Mouse (Mus musculus): Measurements from ENCODE around the gene Slfnl1. TPM values are rescaled to one million over a fixed set of nuclear protein-coding genes. Genes with fewer than 3 reads are reported as not detected.

Slfnl1 gene
- polyA plus RNA-seq, 1 experiment from 2014 or later = not detected

DNA sequence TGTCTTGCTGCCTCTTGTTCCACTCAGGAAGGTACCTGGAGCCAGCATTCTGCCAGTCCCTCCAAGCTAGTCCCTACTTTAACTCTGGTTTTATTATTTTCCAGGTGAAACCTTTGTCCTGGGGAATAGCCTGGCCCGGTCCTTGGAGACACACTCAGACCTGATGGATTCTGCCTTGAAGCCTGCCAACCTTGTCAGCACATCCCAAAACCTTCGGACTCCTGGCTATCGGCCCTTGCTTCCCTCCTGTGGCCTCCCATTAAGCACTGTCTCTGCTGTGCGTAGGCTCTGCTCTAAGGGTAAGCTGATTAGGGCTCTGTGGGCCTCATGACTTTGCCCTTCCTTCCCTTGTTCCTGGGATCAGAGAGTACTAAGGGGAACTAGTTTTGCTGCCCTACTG, 9.7 kb upstream of the Slfnl1 start:
- H3K9ac ChIP-seq (ENCODE audit: low read length) = no peak overlapping the region
- H3K36me3 ChIP-seq (ENCODE audit: control insufficient read depth, insufficient read depth, low read length) = peaks cover 2% of the 10 kb centered on the region; the same call in 1 of the 2 replicates
- no peak for ATAC-seq (ENCODE audit: insufficient number of reproducible peaks, low FRiP score, low TSS enrichment, low read depth)
- no peaks in the 10 kb centered on the region for H3K9me3 ChIP-seq (ENCODE audit: control insufficient read depth, low read length)
- no peak overlapping the region for H3K4me3 ChIP-seq (ENCODE audit: low read depth, low read length)
- no peak overlapping the region for H3K4me2 ChIP-seq (ENCODE audit: low read depth, severe bottlenecking)
- 90% methylated on average over 4 of the region's 4 CpGs for WGBS
- no peak overlapping the region for H3K27ac ChIP-seq (replicated peaks; ENCODE audit: low read depth, low read length)
- no peak for DNase-seq (ENCODE audit: low spot score)
- no peaks in the 10 kb centered on the region for H3K27me3 ChIP-seq (ENCODE audit: control insufficient read depth, insufficient read depth, low read length)
- no peaks in the 10 kb centered on the region for H3K4me1 ChIP-seq (ENCODE audit: control insufficient read depth, insufficient read depth, low read length)

DNA sequence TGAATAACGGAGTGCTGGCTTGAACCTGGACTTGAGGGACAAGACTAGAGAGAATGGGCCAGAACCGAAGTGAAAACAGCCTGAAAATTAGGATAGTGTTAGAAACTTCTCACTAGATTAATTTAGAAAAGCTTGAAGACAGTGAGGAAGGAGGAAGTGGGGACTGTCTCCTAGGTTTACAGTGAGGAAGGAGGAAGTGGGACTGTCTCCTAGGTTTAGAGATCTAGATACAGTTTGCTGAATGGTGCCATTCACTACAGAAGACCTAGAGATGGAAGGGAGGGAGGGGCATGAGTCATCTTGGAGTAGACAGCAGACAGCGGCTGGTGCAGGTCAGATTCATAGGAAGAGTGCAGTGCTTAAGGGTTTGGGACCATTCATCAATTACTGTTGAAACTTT, 8.9 kb upstream of the Slfnl1 start:
- Histone ChIP-seq H3K9me3 (ENCODE audit: control insufficient read depth, low read length) (no peaks in the 10 kb centered on the region), H3K9ac (ENCODE audit: low read length) (no peak overlapping the region), H3K27me3 (ENCODE audit: control insufficient read depth, insufficient read depth, low read length) (no peaks in the 10 kb centered on the region), H3K4me3 (ENCODE audit: low read depth, low read length) (no peak overlapping the region), H3K4me1 (ENCODE audit: control insufficient read depth, insufficient read depth, low read length) (no peaks in the 10 kb centered on the region), H3K27ac (replicated peaks; ENCODE audit: low read depth, low read length) (no peak overlapping the region), H3K36me3 (ENCODE audit: control insufficient read depth, insufficient read depth, low read length) (peaks cover 2% of the 10 kb centered on the region; the same call in 1 of the 2 replicates), H3K4me2 (ENCODE audit: low read depth, severe bottlenecking) (no peak overlapping the region)
- DNase-seq (ENCODE audit: low spot score) = no peak
- no peak for ATAC-seq (ENCODE audit: insufficient number of reproducible peaks, low FRiP score, low TSS enrichment, low read depth)
- 94% methylated on average over 3 of the region's 3 CpGs for WGBS

DNA sequence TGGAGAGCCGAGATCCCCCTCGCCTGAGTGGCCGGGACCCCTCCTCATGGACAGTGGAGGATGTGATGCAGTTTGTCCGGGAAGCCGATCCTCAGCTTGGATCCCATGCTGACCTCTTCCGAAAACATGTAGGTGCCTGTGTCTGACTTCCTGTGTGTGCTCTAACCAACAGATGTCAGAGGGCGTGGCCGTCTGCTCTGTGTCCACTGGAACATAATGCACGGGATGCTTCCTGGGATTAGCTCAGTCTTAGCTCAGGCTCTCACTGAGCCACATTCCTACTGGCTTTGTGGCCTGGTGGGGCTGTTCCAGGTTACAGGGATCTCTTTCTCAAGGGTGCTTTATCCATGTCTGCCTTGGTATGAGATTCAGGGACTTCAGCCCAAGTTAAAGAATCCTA, 3.9 kb upstream of the Slfnl1 start:
- Histone ChIP-seq H3K36me3 (ENCODE audit: control insufficient read depth, insufficient read depth, low read length) (peaks cover 7% of the 10 kb centered on the region), H3K27ac (replicated peaks; ENCODE audit: low read depth, low read length) (no peak overlapping the region), H3K9ac (ENCODE audit: low read length) (no peak overlapping the region), H3K9me3 (ENCODE audit: control insufficient read depth, low read length) (no peaks in the 10 kb centered on the region), H3K4me3 (ENCODE audit: low read depth, low read length) (no peak overlapping the region), H3K4me1 (ENCODE audit: control insufficient read depth, insufficient read depth, low read length) (no peaks in the 10 kb centered on the region), H3K4me2 (ENCODE audit: low read depth, severe bottlenecking) (no peak overlapping the region), H3K27me3 (ENCODE audit: control insufficient read depth, insufficient read depth, low read length) (no peaks in the 10 kb centered on the region)
- 85% methylated on average over 9 of the region's 9 CpGs for WGBS
- no peak for DNase-seq (ENCODE audit: low spot score)
- no peak for ATAC-seq (ENCODE audit: insufficient number of reproducible peaks, low FRiP score, low TSS enrichment, low read depth)

DNA sequence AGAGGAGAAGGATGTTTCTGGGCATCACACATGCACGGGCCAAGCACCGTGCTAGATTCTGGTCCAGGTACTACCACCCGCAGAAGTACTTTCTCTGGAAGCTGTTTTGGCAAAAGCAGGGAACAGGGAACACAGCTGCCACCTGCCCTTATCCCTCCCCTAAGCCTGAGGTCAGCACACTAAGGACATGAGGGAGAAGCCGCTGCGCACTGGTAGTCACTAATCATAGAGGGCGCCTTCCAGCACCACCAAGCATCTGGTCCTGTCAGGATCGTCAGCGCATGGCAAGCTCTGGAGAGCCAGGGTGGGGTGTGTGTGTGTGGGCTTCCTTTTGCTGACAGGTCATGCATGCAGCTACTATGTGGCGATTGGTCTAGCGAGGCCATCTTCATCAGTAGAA, 6.6 kb downstream of the Slfnl1 start:
- no peak overlapping the region for H3K9ac ChIP-seq (ENCODE audit: low read length)
- WGBS = 94% methylated on average over 10 of the region's 10 CpGs
- H3K4me3 ChIP-seq (ENCODE audit: low read depth, low read length) = no peak overlapping the region
- peaks cover 11% of the 10 kb centered on the region; the same call in 1 of the 2 replicates for H3K36me3 ChIP-seq (ENCODE audit: control insufficient read depth, insufficient read depth, low read length)
- ATAC-seq (ENCODE audit: insufficient number of reproducible peaks, low FRiP score, low TSS enrichment, low read depth) (no peak), DNase-seq (ENCODE audit: low spot score) (no peak)
- H3K27me3 ChIP-seq (ENCODE audit: control insufficient read depth, insufficient read depth, low read length) = no peaks in the 10 kb centered on the region
- H3K9me3 ChIP-seq (ENCODE audit: control insufficient read depth, low read length) = no peaks in the 10 kb centered on the region; the same call in 1 of the 2 replicates
- no peaks in the 10 kb centered on the region for H3K4me1 ChIP-seq (ENCODE audit: control insufficient read depth, insufficient read depth, low read length)
- no peak overlapping the region for H3K27ac ChIP-seq (replicated peaks; ENCODE audit: low read depth, low read length)
- no peak overlapping the region for H3K4me2 ChIP-seq (ENCODE audit: low read depth, severe bottlenecking)

DNA sequence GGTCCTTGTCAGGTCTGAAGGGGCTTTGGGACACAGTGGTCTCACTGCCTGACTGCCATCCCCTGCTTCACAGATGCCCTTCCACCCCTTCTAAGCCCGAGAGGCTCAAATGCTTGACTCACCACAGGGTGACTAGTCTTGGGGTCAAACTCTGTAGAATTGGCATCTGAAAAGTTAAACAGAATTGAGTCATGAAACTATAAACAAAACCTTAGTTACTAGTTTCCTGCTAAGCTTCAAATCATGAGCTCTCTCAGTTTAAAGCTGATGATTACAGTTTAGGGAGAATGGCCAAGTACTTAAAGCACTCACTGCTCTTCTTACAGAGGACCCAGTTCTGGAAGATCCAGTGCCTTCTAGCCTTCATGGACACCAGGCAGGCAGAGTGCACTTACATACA, 12.9 kb downstream of the Slfnl1 start:
- Histone ChIP-seq H3K9me3 (ENCODE audit: control insufficient read depth, low read length) (no peaks in the 10 kb centered on the region), H3K9ac (ENCODE audit: low read length) (no peak overlapping the region), H3K27me3 (ENCODE audit: control insufficient read depth, insufficient read depth, low read length) (no peaks in the 10 kb centered on the region), H3K27ac (replicated peaks; ENCODE audit: low read depth, low read length) (no peak overlapping the region), H3K4me1 (ENCODE audit: control insufficient read depth, insufficient read depth, low read length) (no peaks in the 10 kb centered on the region), H3K4me2 (ENCODE audit: low read depth, severe bottlenecking) (no peak overlapping the region), H3K36me3 (ENCODE audit: control insufficient read depth, insufficient read depth, low read length) (peaks cover 22% of the 10 kb centered on the region), H3K4me3 (ENCODE audit: low read depth, low read length) (no peak overlapping the region)
- no peak for ATAC-seq (ENCODE audit: insufficient number of reproducible peaks, low FRiP score, low TSS enrichment, low read depth)
- WGBS = 91% methylated on average over 1 of the region's 1 CpGs
- no peak for DNase-seq (ENCODE audit: low spot score)

DNA sequence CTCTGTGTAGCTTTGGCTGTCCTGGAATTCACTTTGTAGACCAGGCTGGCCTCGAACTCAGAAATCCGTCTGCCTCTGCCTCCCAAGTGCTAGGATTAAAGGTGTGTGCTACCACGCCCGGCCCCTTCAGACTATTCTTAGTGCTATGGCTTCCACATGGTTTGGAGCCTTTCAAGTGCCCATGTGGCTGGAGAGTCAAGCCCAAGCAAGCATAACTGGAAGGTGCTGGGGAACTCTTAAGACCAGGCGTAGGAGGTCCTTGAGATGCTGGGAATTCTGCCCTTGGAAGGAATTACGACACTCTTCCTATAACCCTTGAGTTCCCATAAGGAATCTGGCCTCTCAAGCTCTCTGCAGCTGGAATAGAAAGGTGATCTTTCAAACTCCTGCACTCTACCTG, 24.6 kb downstream of the Slfnl1 start:
- peaks cover 41% of the 10 kb centered on the region for H3K36me3 ChIP-seq (ENCODE audit: control insufficient read depth, insufficient read depth, low read length)
- 94% methylated on average over 6 of the region's 6 CpGs for WGBS

DNA sequence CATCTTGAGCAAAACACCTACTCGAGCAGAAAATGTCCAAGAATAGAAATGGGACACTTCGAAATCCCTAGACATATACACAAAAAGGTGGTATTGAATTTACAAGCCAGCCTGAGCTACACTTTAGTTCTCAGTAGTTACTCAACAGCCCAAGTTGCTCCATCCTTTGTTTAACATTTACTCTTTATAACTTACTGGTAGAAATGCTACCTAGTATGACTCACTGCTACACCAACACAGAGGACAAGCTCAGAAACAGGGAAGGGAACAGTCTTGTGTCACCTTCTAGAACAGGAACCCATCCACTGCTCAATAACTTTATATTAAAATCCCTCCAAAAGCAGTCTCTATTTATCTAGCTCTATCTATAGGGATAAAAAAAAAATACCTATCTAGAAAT, 33.7 kb downstream of the Slfnl1 start:
- H3K27ac ChIP-seq (replicated peaks; ENCODE audit: low read depth, low read length) = no peak overlapping the region
- ATAC-seq (ENCODE audit: insufficient number of reproducible peaks, low FRiP score, low TSS enrichment, low read depth) (no peak), DNase-seq (ENCODE audit: low spot score) (no peak)
- no peak overlapping the region for H3K4me3 ChIP-seq (ENCODE audit: low read depth, low read length)
- no peaks in the 10 kb centered on the region for H3K9me3 ChIP-seq (ENCODE audit: control insufficient read depth, low read length)
- H3K27me3 ChIP-seq (ENCODE audit: control insufficient read depth, insufficient read depth, low read length) = no peaks in the 10 kb centered on the region
- WGBS = 91% methylated on average over 2 of the region's 2 CpGs
- H3K9ac ChIP-seq (ENCODE audit: low read length) = no peak overlapping the region
- peaks cover 17% of the 10 kb centered on the region for H3K4me1 ChIP-seq (ENCODE audit: control insufficient read depth, insufficient read depth, low read length)
- H3K36me3 ChIP-seq (ENCODE audit: control insufficient read depth, insufficient read depth, low read length) = peaks cover 6% of the 10 kb centered on the region; the same call in 1 of the 2 replicates
- no peak overlapping the region for H3K4me2 ChIP-seq (ENCODE audit: low read depth, severe bottlenecking)

More for the DNA sequence above, 24.6 kb downstream of the Slfnl1 start:
- ATAC-seq (ENCODE audit: insufficient number of reproducible peaks, low FRiP score, low TSS enrichment, low read depth) (no peak), DNase-seq (ENCODE audit: low spot score) (no peak)
- no peak overlapping the region for H3K9ac ChIP-seq (ENCODE audit: low read length)
- no peak overlapping the region for H3K4me3 ChIP-seq (ENCODE audit: low read depth, low read length)
- H3K4me1 ChIP-seq (ENCODE audit: control insufficient read depth, insufficient read depth, low read length) = no peaks in the 10 kb centered on the region
- H3K9me3 ChIP-seq (ENCODE audit: control insufficient read depth, low read length) = no peaks in the 10 kb centered on the region
- no peak overlapping the region for H3K27ac ChIP-seq (replicated peaks; ENCODE audit: low read depth, low read length)
- H3K4me2 ChIP-seq (ENCODE audit: low read depth, severe bottlenecking) = no peak overlapping the region
- no peaks in the 10 kb centered on the region for H3K27me3 ChIP-seq (ENCODE audit: control insufficient read depth, insufficient read depth, low read length)

DNA sequence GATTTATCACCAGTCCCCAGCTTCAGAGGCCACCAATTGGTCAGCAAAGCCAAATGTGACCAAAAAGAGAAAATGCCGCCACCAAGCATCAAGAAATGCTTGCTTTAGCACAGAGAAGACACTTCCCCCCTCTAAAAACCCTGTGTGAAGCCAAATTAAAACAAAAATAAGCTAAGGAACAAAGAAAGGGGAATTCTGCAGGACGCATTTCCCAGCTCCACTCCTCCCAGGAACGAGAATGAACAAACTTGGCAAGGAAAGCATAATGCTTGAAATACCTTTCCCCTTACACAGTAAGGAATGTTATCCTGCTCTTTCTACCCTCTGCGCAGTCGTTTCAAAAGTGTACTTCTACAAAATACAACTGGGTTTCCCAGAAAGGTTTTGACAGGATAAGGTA, 36.0 kb downstream of the Slfnl1 start:
- Histone ChIP-seq H3K9me3 (ENCODE audit: control insufficient read depth, low read length) (no peaks in the 10 kb centered on the region), H3K4me2 (ENCODE audit: low read depth, severe bottlenecking) (no peak overlapping the region; the same call in 1 of the 2 replicates), H3K36me3 (ENCODE audit: control insufficient read depth, insufficient read depth, low read length) (no peaks in the 10 kb centered on the region), H3K4me1 (ENCODE audit: control insufficient read depth, insufficient read depth, low read length) (peaks cover 18% of the 10 kb centered on the region), H3K4me3 (ENCODE audit: low read depth, low read length) (no peak overlapping the region), H3K27me3 (ENCODE audit: control insufficient read depth, insufficient read depth, low read length) (no peaks in the 10 kb centered on the region), H3K27ac (replicated peaks; ENCODE audit: low read depth, low read length) (no peak overlapping the region), H3K9ac (ENCODE audit: low read length) (no peak overlapping the region)
- no peak for ATAC-seq (ENCODE audit: insufficient number of reproducible peaks, low FRiP score, low TSS enrichment, low read depth)
- 66% methylated on average over 5 of the region's 5 CpGs for WGBS
- no peak for DNase-seq (ENCODE audit: low spot score)

DNA sequence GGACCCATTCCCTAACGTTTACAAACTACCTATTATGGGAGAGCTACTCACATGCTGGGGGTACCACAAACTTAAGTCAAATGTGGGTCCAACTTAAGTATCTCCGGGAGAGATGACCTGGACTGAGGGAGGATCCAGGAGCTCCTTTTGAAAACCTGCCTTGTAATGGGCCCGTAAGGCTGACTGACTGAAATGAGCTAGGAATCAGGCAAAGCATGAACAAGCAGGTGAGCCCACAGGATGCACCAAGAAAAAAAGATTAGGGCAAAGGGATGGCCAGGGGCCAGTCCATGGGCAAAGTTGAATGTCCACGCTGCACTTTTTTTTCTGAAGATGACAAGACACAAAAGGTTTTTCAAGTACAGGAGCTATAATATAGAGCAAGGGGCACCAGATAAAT, 37.0 kb downstream of the Slfnl1 start:
- H3K27ac ChIP-seq (replicated peaks; ENCODE audit: low read depth, low read length) = peak overlapping the region; percentile 76; the same call in 1 of the 2 replicates
- H3K4me3 ChIP-seq (ENCODE audit: low read depth, low read length) = peak overlapping the region; percentile 62
- peak; percentile 25 for DNase-seq (ENCODE audit: low spot score)

More for the DNA sequence above, 37.0 kb downstream of the Slfnl1 start:
- Histone ChIP-seq H3K4me1 (ENCODE audit: control insufficient read depth, insufficient read depth, low read length) (peaks cover 18% of the 10 kb centered on the region), H3K36me3 (ENCODE audit: control insufficient read depth, insufficient read depth, low read length) (no peaks in the 10 kb centered on the region), H3K9me3 (ENCODE audit: control insufficient read depth, low read length) (no peaks in the 10 kb centered on the region), H3K9ac (ENCODE audit: low read length) (peak overlapping the region; percentile 80), H3K4me2 (ENCODE audit: low read depth, severe bottlenecking) (peak overlapping the region; percentile 64), H3K27me3 (ENCODE audit: control insufficient read depth, insufficient read depth, low read length) (no peaks in the 10 kb centered on the region)
- ATAC-seq (ENCODE audit: insufficient number of reproducible peaks, low FRiP score, low TSS enrichment, low read depth) = no peak
- WGBS = 12% methylated on average over 4 of the region's 4 CpGs

Data from limb, embryonic 11.5 days (tissue).